Mouse (Mus musculus) neural tube, embryonic 14.5 days (tissue): ENCODE measurements around the gene Iba57. TPM values are rescaled to one million over a fixed set of nuclear protein-coding genes. Genes with fewer than 3 reads are reported as not detected.

ENCODE experiments used
- ATAC-seq: fragments of 200-750 bp; cut with Nextera tagmentation; 2 replicates; pipeline ENCODE4 v1.8.0; 2017; ENCODE audit warnings: low read depth, mild to moderate bottlenecking, moderate TSS enrichment, moderate library complexity
- H3K27ac ChIP-seq: fragments of 300-500 bp; sonication (generic); 2 replicates; pipeline ENCODE4 v1.5.1; 2014; ENCODE audit warnings: low read depth, mild to moderate bottlenecking, control low read depth, low read length, moderate library complexity, mixed read lengths
- H3K27me3 ChIP-seq: fragments of 300-500 bp; sonication (generic); 2 replicates; pipeline ENCODE4 v1.6.1; 2014; ENCODE audit warnings: low read length; ENCODE audit not compliant: control insufficient read depth, insufficient read depth
- H3K36me3 ChIP-seq: fragments of 300-500 bp; sonication (generic); 2 replicates; pipeline ENCODE4 v1.6.1; 2014; ENCODE audit warnings: low read length, mixed read lengths; ENCODE audit not compliant: control insufficient read depth, insufficient read depth
- H3K4me1 ChIP-seq: fragments of 300-500 bp; sonication (generic); 2 replicates; pipeline ENCODE4 v1.6.1; 2014; ENCODE audit warnings: low read length; ENCODE audit not compliant: control insufficient read depth, insufficient read depth
- H3K4me2 ChIP-seq: fragments of 300-500 bp; sonication (generic); 2 replicates; pipeline ENCODE4 v1.6.1; 2014; ENCODE audit warnings: mild to moderate bottlenecking, low read depth, low read length, control low read depth
- H3K4me3 ChIP-seq: fragments of 300-500 bp; sonication (generic); 2 replicates; pipeline ENCODE4 v1.5.1; 2014; ENCODE audit warnings: low read depth, low read length, control low read depth, mixed read lengths
- H3K9ac ChIP-seq: fragments of 300-500 bp; sonication (generic); replicated peaks from 2 replicates; pipeline ENCODE4 v1.6.1; 2014; ENCODE audit warnings: low read depth, mild to moderate bottlenecking, control low read depth, low read length, mixed read lengths
- H3K9me3 ChIP-seq: fragments of 300-500 bp; sonication (generic); 2 replicates; pipeline ENCODE4 v1.6.1; 2016; ENCODE audit warnings: low read length; ENCODE audit not compliant: control insufficient read depth
- WGBS: fragments of 180-500 bp; shearing (Covaris S2); extraction: QIAGEN DNeasy Blood & Tissue Kit; methylation state at CpG from one replicate; pipeline ENCODE4 v1.1.7; 2014; 5-methylcytosine and 5-hydroxymethylcytosine counted together
- polyA plus RNA-seq: library from polyadenylated mRNA; unstranded; fragments of >200 nt; fragmentation: Nextera tagmentation; extraction: Ambion mirVana; gene quantifications from 2 replicates; pipeline ENCODE4 v1.2.1, GENCODE M21; 2014

Iba57 gene
- polyA plus RNA-seq, 1 experiment from 2014 or later, result 3.6 TPM

GRCm38 (mm10) chr11:59182864-59183331 lies 19.4 kb upstream of the Iba57 start, which contains the start of gene Gjc2:
Gene Gjc2 (minus strand): TSS chr11:59183213.
- Histone ChIP-seq H3K4me2 (no peak within 1 kb of the TSS), H3K9me3 (no peaks in the 10 kb centered on the region), H3K9ac (no peak within 1 kb of the TSS), H3K4me1 (no peaks in the 10 kb centered on the region), H3K27ac (no peak within 1 kb of the TSS), H3K4me3 (no peak within 1 kb of the TSS), H3K27me3 (peaks cover 10% of the 10 kb centered on the region), H3K36me3 (peaks cover 23% of the 10 kb centered on the region)
- no peak for ATAC-seq
- WGBS, result 48% methylated on average over 3 of the region's 3 CpGs

DNA sequence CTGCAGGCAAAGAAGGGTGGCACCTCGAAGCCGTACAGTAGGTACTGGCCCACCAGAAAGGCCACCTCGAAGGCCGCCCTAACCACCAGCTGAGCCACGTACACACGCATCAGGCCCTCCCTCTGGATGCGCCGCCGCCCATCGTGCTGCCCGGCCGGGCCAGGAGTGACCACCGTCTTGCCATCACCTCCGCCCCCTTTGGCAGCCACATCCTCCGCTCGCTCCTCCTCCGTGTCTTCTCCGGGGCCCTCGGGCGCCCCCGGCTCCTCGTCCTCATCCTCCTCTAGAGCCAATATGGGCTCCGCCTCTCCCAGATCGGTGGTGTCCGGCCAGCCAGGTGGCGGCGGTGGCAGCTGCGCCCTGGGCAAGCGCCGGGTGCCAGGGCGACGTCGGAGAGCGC lies 13.4 kb upstream of the Iba57 start:
- Histone ChIP-seq H3K27ac (no peak overlapping the region), H3K36me3 (no peaks in the 10 kb centered on the region), H3K9ac (no peak overlapping the region), H3K9me3 (no peaks in the 10 kb centered on the region), H3K4me3 (no peak overlapping the region), H3K4me2 (no peak overlapping the region), H3K27me3 (peaks cover 40% of the 10 kb centered on the region), H3K4me1 (no peaks in the 10 kb centered on the region)
- no peak for ATAC-seq
- 6% methylated on average over 34 of the region's 34 CpGs for WGBS

GRCm38 (mm10) chr11:59176475-59176874 lies 12.9 kb upstream of the Iba57 start:
- Histone ChIP-seq H3K9ac (no peak overlapping the region), H3K27ac (no peak overlapping the region), H3K9me3 (no peaks in the 10 kb centered on the region), H3K36me3 (no peaks in the 10 kb centered on the region), H3K27me3 (peaks cover 40% of the 10 kb centered on the region), H3K4me2 (no peak overlapping the region), H3K4me3 (no peak overlapping the region), H3K4me1 (no peaks in the 10 kb centered on the region)
- WGBS, result 2% methylated on average over 48 of the region's 48 CpGs
- no peak for ATAC-seq

DNA sequence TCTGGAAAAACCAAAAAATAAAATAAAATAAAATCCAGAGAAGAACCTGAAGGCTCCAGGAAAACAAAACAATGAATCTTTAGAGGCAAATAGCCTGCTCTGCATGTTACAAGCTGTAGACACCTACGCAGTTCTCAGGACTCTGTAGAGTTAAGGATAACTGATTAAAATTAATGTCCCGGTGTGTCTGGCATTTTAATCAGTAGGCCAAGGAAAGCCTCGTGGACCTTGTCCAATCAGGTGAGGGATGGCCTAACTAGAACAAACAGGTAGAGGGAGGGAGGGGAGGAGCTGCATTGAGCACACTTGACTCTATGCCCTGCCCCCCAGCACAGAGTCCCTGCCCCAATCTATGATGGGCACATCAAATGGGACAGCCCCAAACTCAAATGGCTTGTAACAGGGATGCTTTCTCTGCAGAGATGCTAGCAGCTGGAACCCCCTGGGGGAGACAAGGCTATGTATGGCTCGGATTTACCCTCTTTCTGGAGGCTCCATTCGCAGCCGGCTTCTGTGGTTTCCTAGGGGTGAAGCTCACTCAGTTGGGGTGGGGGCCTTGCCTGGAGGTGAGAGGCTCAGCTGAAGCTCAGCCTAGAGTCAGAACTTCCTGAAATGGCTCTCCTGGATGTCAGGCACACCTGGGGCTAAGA lies 10.8 kb upstream of the Iba57 start:
- H3K27me3 ChIP-seq, result peaks cover 40% of the 10 kb centered on the region
- H3K4me1 ChIP-seq, result no peaks in the 10 kb centered on the region
- no peak overlapping the region for H3K9ac ChIP-seq
- no peak overlapping the region for H3K4me2 ChIP-seq
- no peak for ATAC-seq
- no peaks in the 10 kb centered on the region for H3K36me3 ChIP-seq
- H3K9me3 ChIP-seq, result no peaks in the 10 kb centered on the region
- H3K4me3 ChIP-seq, result no peak overlapping the region
- 61% methylated on average over 6 of the region's 6 CpGs for WGBS
- H3K27ac ChIP-seq, result no peak overlapping the region

- no peaks in the 10 kb centered on the region for H3K9me3 ChIP-seq
- WGBS, result 65% methylated on average over 4 of the region's 4 CpGs
- ATAC-seq, result no peak
- no peaks in the 10 kb centered on the region for H3K4me1 ChIP-seq
- H3K9ac ChIP-seq, result no peak overlapping the region
- H3K27me3 ChIP-seq, result peaks cover 7% of the 10 kb centered on the region
- no peaks in the 10 kb centered on the region for H3K36me3 ChIP-seq
- no peak overlapping the region for H3K4me3 ChIP-seq
- H3K4me2 ChIP-seq, result no peak overlapping the region
- no peak overlapping the region for H3K27ac ChIP-seq
These were observed 7.0 kb upstream of the Iba57 start for GRCm38 (mm10) chr11:59170549-59170948.

GRCm38 (mm10) chr11:59169807-59170206 lies 6.3 kb upstream of the Iba57 start:
- WGBS, result 70% methylated on average over 3 of the region's 3 CpGs

GRCm38 (mm10) chr11:59165616-59166241 lies 2.2 kb upstream of the Iba57 start:
- Histone ChIP-seq H3K4me2 (no peak overlapping the region), H3K9me3 (no peaks in the 10 kb centered on the region), H3K27ac (no peak overlapping the region), H3K4me1 (peaks cover 9% of the 10 kb centered on the region), H3K9ac (no peak overlapping the region), H3K4me3 (no peak overlapping the region), H3K27me3 (no peaks in the 10 kb centered on the region), H3K36me3 (no peaks in the 10 kb centered on the region)
- 49% methylated on average over 2 of the region's 2 CpGs for WGBS
- ATAC-seq, result no peak

More at GRCm38 (mm10) chr11:59169807-59170206, 6.3 kb upstream of the Iba57 start:
- Histone ChIP-seq H3K4me3 (no peak overlapping the region), H3K9me3 (no peaks in the 10 kb centered on the region), H3K4me1 (no peaks in the 10 kb centered on the region), H3K9ac (no peak overlapping the region), H3K36me3 (no peaks in the 10 kb centered on the region), H3K27me3 (peaks cover 2% of the 10 kb centered on the region), H3K4me2 (no peak overlapping the region), H3K27ac (no peak overlapping the region)
- ATAC-seq, result no peak

- WGBS, result 86% methylated on average over 9 of the region's 9 CpGs
- no peak for ATAC-seq
- Histone ChIP-seq H3K9me3 (no peaks in the 10 kb centered on the region), H3K9ac (no peak overlapping the region), H3K4me1 (peaks cover 9% of the 10 kb centered on the region), H3K27me3 (no peaks in the 10 kb centered on the region), H3K4me3 (no peak overlapping the region; the same call in 1 of the 2 replicates), H3K36me3 (no peaks in the 10 kb centered on the region), H3K27ac (no peak overlapping the region), H3K4me2 (0 out of 2 replicates have a peak overlapping the region, but pooled peaks have one; percentile 68)
These were observed 845 bp upstream of the Iba57 start for GRCm38 (mm10) chr11:59164384-59164783.
